Mouse (Mus musculus) forebrain, embryonic 14.5 days (tissue): ENCODE measurements around the gene Mapk1. TPM values are rescaled to one million over a fixed set of nuclear protein-coding genes. Genes with fewer than 3 reads are reported as not detected.
A peak's percentile ranks its signal among the peaks of the same experiment; 100 is the strongest.

Experiments
- ATAC-seq: fragments of 200-750 bp; cut with Nextera tagmentation; 2 replicates; pipeline ENCODE4 v1.8.0; 2017; ENCODE audit warnings: mild to moderate bottlenecking, moderate library complexity
- DNase-seq: peaks from one replicate; pipeline ENCODE4 v3.0.0-alpha.2; 2015; ENCODE audit warnings: low spot score
- H3K27ac ChIP-seq: fragments of 300-500 bp; sonication (generic); 2 replicates; pipeline ENCODE4 v1.5.1; 2014; ENCODE audit warnings: low read depth, mild to moderate bottlenecking, control low read depth, low read length, moderate library complexity
- H3K27me3 ChIP-seq: fragments of 300-500 bp; sonication (generic); replicated peaks from 2 replicates; pipeline ENCODE4 v1.6.1; 2014; ENCODE audit warnings: low read length, control low read depth, mixed read lengths; ENCODE audit not compliant: control insufficient read depth, insufficient read depth
- H3K36me3 ChIP-seq: fragments of 300-500 bp; sonication (generic); 2 replicates; pipeline ENCODE4 v1.6.1; 2014; ENCODE audit warnings: low read length, control low read depth; ENCODE audit not compliant: control insufficient read depth, insufficient read depth
- H3K4me1 ChIP-seq: fragments of 300-500 bp; sonication (generic); 2 replicates; pipeline ENCODE4 v1.6.1; 2014; ENCODE audit warnings: antibody characterized with exemption, low read length, control low read depth; ENCODE audit not compliant: control insufficient read depth, insufficient read depth
- H3K4me2 ChIP-seq: fragments of 300-500 bp; sonication (generic); 2 replicates; pipeline ENCODE4 v1.6.1; 2014; ENCODE audit warnings: mild to moderate bottlenecking, control low read depth, low read length
- H3K4me3 ChIP-seq: fragments of 300-500 bp; sonication (generic); 2 replicates; pipeline ENCODE4 v1.5.1; 2014; ENCODE audit warnings: low read depth, low read length, control low read depth
- H3K9ac ChIP-seq: fragments of 300-500 bp; sonication (generic); 2 replicates; pipeline ENCODE4 v1.6.1; 2014; ENCODE audit warnings: mild to moderate bottlenecking, low read length, control low read depth, moderate library complexity
- H3K9me3 ChIP-seq: fragments of 300-500 bp; sonication (generic); replicated peaks from 2 replicates; pipeline ENCODE4 v1.6.1; 2016; ENCODE audit warnings: low read length, control low read depth, mixed read lengths; ENCODE audit not compliant: control insufficient read depth
- WGBS: fragments of 180-500 bp; shearing (Covaris S2); extraction: QIAGEN DNeasy Blood & Tissue Kit; methylation state at CpG from one replicate; pipeline ENCODE4 v1.1.7; 2014; 5-methylcytosine and 5-hydroxymethylcytosine counted together
- polyA plus RNA-seq: library from polyadenylated mRNA; unstranded; fragments of >200 nt; fragmentation: Nextera tagmentation; extraction: Ambion mirVana; gene quantifications from 2 replicates; pipeline ENCODE4 v1.2.1, GENCODE M21; 2014

Mapk1 gene
- polyA plus RNA-seq = 217 and 218 TPM in 2 replicates

DNA sequence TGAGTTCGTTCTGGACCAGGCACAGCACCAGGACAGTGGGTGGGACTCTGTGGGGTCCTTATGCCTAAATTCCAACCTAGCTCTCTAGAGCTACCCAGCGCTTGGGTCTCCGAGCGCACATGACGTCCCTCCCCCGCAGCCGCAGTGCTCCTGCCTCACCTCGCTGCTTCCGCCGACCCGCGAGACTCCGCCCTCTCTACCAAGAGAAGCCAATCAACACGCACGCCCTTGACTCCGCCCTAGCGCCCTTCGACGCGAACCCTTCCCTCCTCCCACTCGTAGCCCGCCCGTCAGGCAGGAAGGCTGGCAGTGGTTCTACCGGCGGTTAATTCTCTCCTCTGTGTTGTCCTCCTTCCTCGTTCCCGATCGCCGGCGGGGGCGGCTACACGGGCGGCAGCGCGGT lies at the start of gene Mapk1:
Gene Mapk1, plus strand, starts transcription at position 252 of the 403 bp plus-strand sequence.
- ATAC-seq = peak; percentile 98
- Histone ChIP-seq H3K4me2 (peak within 1 kb of the TSS; percentile 70), H3K4me3 (peak within 1 kb of the TSS; percentile 99), H3K4me1 (peaks cover 15% of the 10 kb centered on the region), H3K27ac (peak within 1 kb of the TSS; percentile 93), H3K36me3 (0 out of 2 replicates have a peak, but pooled peaks cover 1% of the 10 kb centered on the region), H3K9ac (peak within 1 kb of the TSS; percentile 97), H3K9me3 (no peaks in the 10 kb centered on the region), H3K27me3 (no peaks in the 10 kb centered on the region)
- under 1% methylated on average over 35 of the region's 35 CpGs for WGBS
- DNase-seq = peak; percentile 98

DNA sequence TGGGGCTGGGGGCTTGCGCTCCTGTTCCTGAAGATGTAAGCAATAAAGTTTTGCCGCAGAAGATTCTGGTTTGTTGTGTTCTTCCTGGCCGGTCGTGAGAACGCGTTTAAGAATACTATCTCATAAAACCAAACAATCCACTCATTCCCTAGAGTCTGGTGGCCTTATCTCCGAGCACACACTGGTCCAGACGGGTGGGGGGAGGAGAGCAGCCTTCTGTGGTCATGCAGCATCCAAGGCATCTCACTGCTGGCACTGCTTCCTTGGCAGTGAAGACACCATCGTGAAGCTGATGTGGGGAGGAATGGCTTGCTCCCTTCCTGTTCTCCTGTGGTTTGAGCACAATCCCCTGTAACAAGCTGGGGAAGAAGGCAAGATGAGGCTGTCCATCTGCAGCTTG lies 43.6 kb upstream of the Mapk1 start:
- ATAC-seq = no peak
- Histone ChIP-seq H3K4me2 (no peak overlapping the region), H3K4me1 (no peaks in the 10 kb centered on the region), H3K9me3 (no peaks in the 10 kb centered on the region), H3K36me3 (no peaks in the 10 kb centered on the region), H3K4me3 (no peak overlapping the region), H3K27me3 (no peaks in the 10 kb centered on the region), H3K9ac (no peak overlapping the region), H3K27ac (no peak overlapping the region)
- no peak for DNase-seq
- 96% methylated on average over 9 of the region's 9 CpGs for WGBS

DNA sequence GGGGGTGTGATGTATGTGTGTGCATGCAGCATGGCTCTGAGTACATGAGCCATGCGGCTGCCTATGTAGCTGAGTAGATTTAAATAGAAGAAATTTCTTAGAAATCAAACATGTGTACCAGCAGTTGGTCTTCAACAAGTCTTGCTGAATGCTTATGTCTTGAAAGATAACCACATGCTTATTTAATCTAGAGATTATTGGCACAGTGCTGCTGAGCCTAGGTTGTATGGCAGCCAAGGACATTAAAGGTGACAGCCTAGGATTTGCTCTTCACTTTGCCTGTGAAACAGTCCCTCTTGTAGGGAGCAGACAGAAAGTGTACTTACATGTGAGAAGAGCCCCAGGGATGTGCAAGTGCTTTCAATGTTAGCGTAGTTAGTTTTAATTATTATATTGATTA lies 42.1 kb upstream of the Mapk1 start:
- DNase-seq (no peak), ATAC-seq (no peak)
- no peak overlapping the region for H3K4me2 ChIP-seq
- H3K4me3 ChIP-seq = no peak overlapping the region
- WGBS = 85% methylated on average over 2 of the region's 2 CpGs
- H3K9me3 ChIP-seq = no peaks in the 10 kb centered on the region
- no peaks in the 10 kb centered on the region for H3K36me3 ChIP-seq
- H3K27ac ChIP-seq = no peak overlapping the region
- H3K27me3 ChIP-seq = no peaks in the 10 kb centered on the region
- H3K4me1 ChIP-seq = no peaks in the 10 kb centered on the region
- no peak overlapping the region for H3K9ac ChIP-seq

DNA sequence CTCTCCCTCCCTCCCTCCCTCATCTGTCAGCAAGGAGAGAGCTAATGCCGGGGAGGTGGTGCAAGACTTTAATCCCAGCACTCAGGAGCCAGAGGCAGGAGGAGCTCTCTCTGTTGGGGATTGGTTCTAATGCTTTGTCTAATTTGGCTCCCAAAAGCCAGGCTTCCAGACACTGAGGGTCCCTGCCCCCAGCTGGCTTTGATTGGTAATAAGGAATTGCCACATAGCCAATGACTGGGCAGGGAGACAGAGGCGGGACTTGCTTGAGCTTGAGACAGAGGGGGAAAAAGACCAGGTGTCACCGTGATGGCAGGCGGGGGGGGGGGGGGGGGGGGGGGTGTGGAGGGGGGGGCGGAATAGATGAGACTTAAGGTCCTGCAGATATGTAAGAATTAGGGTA lies 24.6 kb upstream of the Mapk1 start:
- Histone ChIP-seq H3K4me3 (no peak overlapping the region), H3K9ac (no peak overlapping the region), H3K9me3 (no peaks in the 10 kb centered on the region), H3K27ac (no peak overlapping the region), H3K27me3 (no peaks in the 10 kb centered on the region), H3K4me2 (no peak overlapping the region), H3K4me1 (no peaks in the 10 kb centered on the region), H3K36me3 (no peaks in the 10 kb centered on the region)
- DNase-seq (peak; percentile 27), ATAC-seq (peak; percentile 58; the same call in 1 of the 2 replicates)
- 16% methylated on average over 4 of the region's 5 CpGs for WGBS

DNA sequence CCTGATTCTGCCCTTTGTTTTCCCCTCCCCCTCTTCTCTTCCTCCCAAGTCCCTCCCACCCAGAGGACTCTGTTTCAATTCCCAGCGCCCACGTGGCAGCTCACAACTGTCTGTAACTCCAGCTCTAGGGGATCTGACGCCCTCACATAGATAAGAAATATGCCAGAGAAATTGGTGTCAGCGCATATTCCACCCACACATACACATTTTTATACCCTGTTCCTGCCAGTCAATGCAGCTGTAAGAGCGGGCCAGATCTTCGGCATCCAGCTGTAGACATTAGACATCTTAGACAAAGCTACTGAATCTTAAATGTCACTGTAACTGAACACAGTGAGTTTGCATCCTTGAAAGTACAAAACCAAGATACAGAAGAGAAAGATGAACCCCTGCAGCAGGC lies 23.3 kb upstream of the Mapk1 start:
- WGBS = 91% methylated on average over 6 of the region's 6 CpGs
- no peaks in the 10 kb centered on the region for H3K36me3 ChIP-seq
- no peaks in the 10 kb centered on the region for H3K27me3 ChIP-seq
- no peak for DNase-seq
- no peak for ATAC-seq
- no peak overlapping the region for H3K4me2 ChIP-seq
- H3K9me3 ChIP-seq = no peaks in the 10 kb centered on the region
- H3K4me3 ChIP-seq = no peak overlapping the region
- H3K27ac ChIP-seq = no peak overlapping the region
- no peaks in the 10 kb centered on the region for H3K4me1 ChIP-seq
- H3K9ac ChIP-seq = no peak overlapping the region

DNA sequence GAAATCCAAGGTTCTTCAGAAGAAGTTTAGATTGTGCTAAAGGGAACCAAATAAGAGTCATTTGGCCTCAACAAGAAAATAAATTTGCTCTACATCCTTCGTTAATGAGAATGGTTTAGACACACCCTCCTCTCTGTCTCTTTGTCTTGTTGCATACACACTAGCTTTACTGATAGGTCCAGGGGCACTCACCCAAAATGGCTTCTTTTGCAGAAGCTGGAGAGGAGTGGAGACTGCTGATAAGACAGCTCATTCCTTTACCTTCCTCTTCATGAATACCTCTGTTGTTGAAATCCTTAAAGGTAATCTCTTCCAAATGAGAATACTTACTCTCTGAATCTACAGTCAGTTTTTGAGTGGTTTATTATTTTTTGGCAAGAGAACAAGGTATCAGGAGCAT lies 18.0 kb upstream of the Mapk1 start:
- no peaks in the 10 kb centered on the region for H3K27me3 ChIP-seq
- no peaks in the 10 kb centered on the region for H3K36me3 ChIP-seq
- no peak for ATAC-seq
- no peak overlapping the region for H3K27ac ChIP-seq
- DNase-seq = no peak
- 51% methylated on average over 1 of the region's 1 CpGs for WGBS
- H3K9me3 ChIP-seq = no peaks in the 10 kb centered on the region
- H3K4me3 ChIP-seq = no peak overlapping the region
- no peak overlapping the region for H3K9ac ChIP-seq
- no peaks in the 10 kb centered on the region for H3K4me1 ChIP-seq
- H3K4me2 ChIP-seq = no peak overlapping the region

DNA sequence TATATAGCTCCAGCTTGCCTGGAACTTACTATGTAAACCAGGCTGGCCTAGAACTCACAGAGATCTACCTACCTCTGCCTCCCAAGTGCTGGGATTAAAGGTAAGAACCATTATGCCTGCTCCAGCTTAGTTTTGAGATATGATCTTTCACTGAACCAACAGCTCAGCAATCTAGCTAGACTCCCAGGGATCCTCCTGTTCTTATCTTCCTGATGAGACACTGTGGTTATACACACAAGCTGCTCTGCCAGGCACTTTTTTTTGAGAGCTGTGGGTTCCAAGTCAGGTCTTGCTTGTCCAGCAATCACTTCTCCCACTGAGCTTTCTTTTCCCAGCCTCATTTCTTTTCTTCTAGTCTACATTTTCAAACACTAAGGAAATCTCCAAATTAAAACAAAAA lies 16.9 kb upstream of the Mapk1 start:
- Histone ChIP-seq H3K4me2 (no peak overlapping the region), H3K27me3 (no peaks in the 10 kb centered on the region), H3K9me3 (no peaks in the 10 kb centered on the region), H3K4me1 (no peaks in the 10 kb centered on the region), H3K36me3 (no peaks in the 10 kb centered on the region), H3K4me3 (no peak overlapping the region), H3K27ac (no peak overlapping the region), H3K9ac (no peak overlapping the region)
- DNase-seq (no peak), ATAC-seq (no peak)

DNA sequence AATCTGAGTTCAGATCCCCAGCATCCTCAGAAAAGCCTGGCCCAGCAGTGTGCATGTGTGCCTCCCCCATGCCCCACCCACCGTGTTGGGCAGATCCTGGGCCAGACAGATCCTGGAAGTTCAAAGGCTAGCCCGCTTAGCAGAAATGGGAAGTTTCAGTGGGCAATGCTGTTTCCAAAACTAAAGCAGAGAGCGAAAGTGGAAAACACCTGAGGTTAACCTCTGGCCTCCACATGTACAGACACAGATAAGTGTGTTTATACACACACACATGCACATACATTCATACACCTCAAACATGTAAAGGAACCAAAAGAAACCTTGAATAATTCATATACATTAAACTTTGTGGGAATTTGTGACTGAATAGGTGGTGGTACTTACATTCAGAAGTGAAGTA lies 5.1 kb upstream of the Mapk1 start:
- no peak overlapping the region for H3K27ac ChIP-seq
- H3K4me2 ChIP-seq = no peak overlapping the region

DNA sequence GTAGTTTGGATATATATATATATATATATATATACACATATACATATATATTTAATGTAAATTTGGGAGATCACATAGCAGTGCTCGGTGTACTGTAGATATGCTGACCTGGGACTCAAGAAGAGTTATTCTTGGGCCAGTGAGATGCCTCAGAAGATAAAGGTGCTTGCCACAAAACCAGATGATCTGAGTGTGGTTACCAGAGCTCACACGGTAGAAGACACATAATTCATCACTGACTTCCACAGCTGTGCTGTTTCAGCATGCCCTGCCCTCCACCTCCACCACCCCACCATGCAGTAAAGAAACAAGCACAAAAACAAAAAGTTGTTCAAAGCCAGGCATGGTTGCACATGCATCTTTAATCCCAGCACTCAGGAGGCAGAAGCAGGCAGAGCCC lies 4.4 kb upstream of the Mapk1 start:
- Histone ChIP-seq H3K4me2 (no peak overlapping the region), H3K27me3 (no peaks in the 10 kb centered on the region), H3K36me3 (no peaks in the 10 kb centered on the region), H3K27ac (no peak overlapping the region), H3K9ac (no peak overlapping the region), H3K9me3 (0 out of 2 replicates have a peak, but pooled peaks cover 2% of the 10 kb centered on the region), H3K4me3 (no peak overlapping the region), H3K4me1 (no peaks in the 10 kb centered on the region)
- no peak for DNase-seq
- no peak for ATAC-seq
- WGBS = 82% methylated on average over 2 of the region's 2 CpGs

More for the DNA sequence above, 5.1 kb upstream of the Mapk1 start:
- H3K4me1 ChIP-seq = no peaks in the 10 kb centered on the region
- 85% methylated on average over 3 of the region's 3 CpGs for WGBS
- DNase-seq = no peak
- no peak for ATAC-seq
- H3K4me3 ChIP-seq = no peak overlapping the region
- H3K9ac ChIP-seq = no peak overlapping the region
- no peaks in the 10 kb centered on the region for H3K27me3 ChIP-seq
- no peaks in the 10 kb centered on the region for H3K36me3 ChIP-seq
- H3K9me3 ChIP-seq = 0 out of 2 replicates have a peak, but pooled peaks cover 2% of the 10 kb centered on the region
